Mouse (Mus musculus) MEL (cell line): ENCODE results near the gene Slc24a4. TPM values are rescaled to one million over a fixed set of nuclear protein-coding genes. Genes with fewer than 3 reads are reported as not detected.

ENCODE experiments used
- DNase-seq: peaks from one replicate; pipeline ENCODE4 v3.0.0; 2011; ENCODE audit warnings: low read depth, low spot score
- H3K27ac ChIP-seq: 2 replicates; pipeline ENCODE4 v1.5.1; 2012; ENCODE audit warnings: low read depth, mild to moderate bottlenecking, control low read depth, low read length, moderate library complexity; ENCODE audit not compliant: control insufficient read depth
- H3K27me3 ChIP-seq, 2 experiments: fragments of 150-350 bp in 1 of 2; sonication (generic) in 1 of 2; 2 replicates each; pipeline ENCODE4 v1.6.1; 2012; ENCODE audit warnings: low read length in 2 of 2, mild to moderate bottlenecking in 2 of 2, improper control_type of control experiment in 1 of 2, moderate library complexity in 1 of 2; ENCODE audit not compliant: insufficient read depth in 2 of 2, control insufficient read depth in 1 of 2
- H3K36me3 ChIP-seq, 2 experiments: 2 replicates each; pipeline ENCODE4 v1.6.1; 2012 to 2014; ENCODE audit warnings: low read length in 2 of 2, improper control_type of control experiment in 1 of 2, inconsistent platforms in 1 of 2, mild to moderate bottlenecking in 1 of 2; ENCODE audit not compliant: insufficient read depth in 2 of 2, control insufficient read depth in 1 of 2
- H3K4me1 ChIP-seq, 2 experiments: fragments of 150-350 bp in 1 of 2; sonication (generic) in 1 of 2; 2 replicates each; pipeline ENCODE4 v1.6.1; 2012; ENCODE audit warnings: low read length in 2 of 2, improper control_type of control experiment in 1 of 2, mild to moderate bottlenecking in 1 of 2; ENCODE audit not compliant: insufficient read depth in 2 of 2, control insufficient read depth in 1 of 2
- H3K4me3 ChIP-seq, 2 experiments: fragments of 150-350 bp in 1 of 2; sonication (generic) in 1 of 2; 2 replicates each; pipeline ENCODE4 v1.5.1; 2012; ENCODE audit warnings: low read depth in 2 of 2, low read length in 2 of 2, mild to moderate bottlenecking in 2 of 2, moderate library complexity in 2 of 2, control low read depth in 1 of 2, improper control_type of control experiment in 1 of 2; ENCODE audit not compliant: control insufficient read depth in 1 of 2, insufficient read depth in 1 of 2
- H3K79me2 ChIP-seq: 2 replicates; pipeline ENCODE4 v1.6.1; 2012; ENCODE audit warnings: mild to moderate bottlenecking, low read length, moderate library complexity; ENCODE audit not compliant: control insufficient read depth, poor library complexity, insufficient read depth
- H3K9ac ChIP-seq: 2 replicates; pipeline ENCODE4 v1.6.1; 2012; ENCODE audit warnings: low read depth, mild to moderate bottlenecking, control low read depth, low read length, moderate library complexity; ENCODE audit not compliant: control insufficient read depth, poor library complexity, severe bottlenecking
- H3K9me3 ChIP-seq: fragments of 150-350 bp; sonication (generic); replicated peaks from 2 replicates; pipeline ENCODE4 v1.6.1; 2012; ENCODE audit warnings: mild to moderate bottlenecking, low read length, improper control_type of control experiment, moderate library complexity; ENCODE audit not compliant: insufficient read depth
- CHD1 ChIP-seq: IDR thresholded peaks from 2 replicates; pipeline ENCODE4 v1.6.1; 2012; ENCODE audit warnings: low read depth, mild to moderate bottlenecking, inconsistent platforms, low read length, improper control_type of control experiment
- CHD2 ChIP-seq: IDR thresholded peaks from 2 replicates; pipeline ENCODE4 v1.6.1; 2011; ENCODE audit warnings: low read length, improper control_type of control experiment
- E2F4 ChIP-seq: IDR thresholded peaks from 2 replicates; pipeline ENCODE4 v1.6.1; 2011; ENCODE audit warnings: low read depth, low read length, improper control_type of control experiment, borderline replicate concordance
- ELF1 ChIP-seq: IDR thresholded peaks from 2 replicates; pipeline ENCODE4 v1.6.1; 2014; ENCODE audit warnings: low read depth, mild to moderate bottlenecking, inconsistent platforms, low read length, improper control_type of control experiment, moderate library complexity
- EP300 ChIP-seq, 2 experiments: IDR thresholded peaks; 2 replicates each; pipeline ENCODE4 v1.6.1; 2011; ENCODE audit warnings: improper control_type of control experiment in 2 of 2, low read length in 2 of 2, low read depth in 1 of 2, mild to moderate bottlenecking in 1 of 2
- ETS1 ChIP-seq: IDR thresholded peaks from 2 replicates; pipeline ENCODE4 v1.6.1; 2012; ENCODE audit warnings: low read depth, mild to moderate bottlenecking, inconsistent platforms, low read length, improper control_type of control experiment, moderate library complexity
- GABPA ChIP-seq: IDR thresholded peaks from 2 replicates; pipeline ENCODE4 v1.6.1; 2012; ENCODE audit warnings: low read depth, mild to moderate bottlenecking, inconsistent platforms, low read length, improper control_type of control experiment, moderate library complexity
- GATA1 ChIP-seq: IDR thresholded peaks from 2 replicates; pipeline ENCODE4 v1.6.1; 2011; ENCODE audit warnings: low read depth, low read length, improper control_type of control experiment
- HCFC1 ChIP-seq: IDR thresholded peaks from 2 replicates; pipeline ENCODE4 v1.6.1; 2012; ENCODE audit warnings: low read depth, mild to moderate bottlenecking, inconsistent platforms, low read length, improper control_type of control experiment, moderate library complexity
- JUND ChIP-seq: IDR thresholded peaks from 2 replicates; pipeline ENCODE4 v1.6.1; 2011; ENCODE audit warnings: low read depth, mild to moderate bottlenecking, improper control_type of control experiment, low read length
- KAT2A ChIP-seq: conservative IDR thresholded peaks from 2 replicates; pipeline ENCODE4 v1.6.1; 2012; ENCODE audit warnings: low read depth, low read length, improper control_type of control experiment, inconsistent platforms
- MAFK ChIP-seq: IDR thresholded peaks from 2 replicates; pipeline ENCODE4 v1.6.1; 2011; ENCODE audit warnings: low read depth, mild to moderate bottlenecking, low read length, improper control_type of control experiment, borderline replicate concordance
- MAX ChIP-seq: IDR thresholded peaks from 2 replicates; pipeline ENCODE4 v1.6.1; 2011; ENCODE audit warnings: low read length, improper control_type of control experiment
- MAZ ChIP-seq: IDR thresholded peaks from 2 replicates; pipeline ENCODE4 v1.6.1; 2012; ENCODE audit warnings: low read depth, mild to moderate bottlenecking, inconsistent platforms, low read length, improper control_type of control experiment
- MEF2A ChIP-seq: IDR thresholded peaks from 2 replicates; pipeline ENCODE4 v1.6.1; 2014; ENCODE audit warnings: low read depth, mild to moderate bottlenecking, inconsistent platforms, low read length, improper control_type of control experiment; ENCODE audit not compliant: poor library complexity, insufficient replicate concordance, severe bottlenecking; ENCODE audit errors: extremely low read depth
- MYB ChIP-seq: IDR thresholded peaks from 2 replicates; pipeline ENCODE4 v1.6.1; 2011; ENCODE audit warnings: mild to moderate bottlenecking, low read depth, low read length, improper control_type of control experiment
- NRF1 ChIP-seq: IDR thresholded peaks from 2 replicates; pipeline ENCODE4 v1.6.1; 2014; ENCODE audit warnings: low read depth, mild to moderate bottlenecking, inconsistent platforms, low read length, improper control_type of control experiment, moderate library complexity; ENCODE audit not compliant: poor library complexity, insufficient read depth, severe bottlenecking
- POLR2A ChIP-seq, 2 experiments: IDR thresholded peaks; 2 replicates each; pipeline ENCODE4 v1.6.1; 2011 to 2012; ENCODE audit warnings: low read length in 2 of 2, mild to moderate bottlenecking in 2 of 2, control low read depth in 1 of 2, improper control_type of control experiment in 1 of 2, low read depth in 1 of 2, moderate library complexity in 1 of 2; ENCODE audit not compliant: control insufficient read depth in 1 of 2, insufficient read depth in 1 of 2, poor library complexity in 1 of 2
- POLR2AphosphoS2 ChIP-seq: IDR thresholded peaks from 2 replicates; pipeline ENCODE4 v1.6.1; 2011; ENCODE audit warnings: low read length, improper control_type of control experiment
- SIN3A ChIP-seq: IDR thresholded peaks from 2 replicates; pipeline ENCODE4 v1.6.1; 2012; ENCODE audit warnings: low read length, improper control_type of control experiment, inconsistent platforms
- SMC3 ChIP-seq: IDR thresholded peaks from 2 replicates; pipeline ENCODE4 v1.6.1; 2011; ENCODE audit warnings: low read depth, low read length, improper control_type of control experiment
- TAL1 ChIP-seq: IDR thresholded peaks from 2 replicates; pipeline ENCODE4 v1.6.1; 2012; ENCODE audit warnings: mild to moderate bottlenecking, inconsistent platforms, low read length, moderate library complexity, mixed read lengths
- TBP ChIP-seq: IDR thresholded peaks from 2 replicates; pipeline ENCODE4 v1.8.0; 2011; ENCODE audit warnings: low read depth, low read length, improper control_type of control experiment
- TCF12 ChIP-seq: IDR thresholded peaks from 2 replicates; pipeline ENCODE4 v1.6.1; 2014; ENCODE audit warnings: low read depth, mild to moderate bottlenecking, inconsistent platforms, low read length, improper control_type of control experiment, moderate library complexity
- ZKSCAN1 ChIP-seq: IDR thresholded peaks from 2 replicates; pipeline ENCODE4 v1.6.1; 2012; ENCODE audit warnings: low read depth, mild to moderate bottlenecking, inconsistent platforms, low read length, improper control_type of control experiment, moderate library complexity
- ZNF384 ChIP-seq: IDR thresholded peaks from 2 replicates; pipeline ENCODE4 v1.6.1; 2012; ENCODE audit warnings: low read depth, mild to moderate bottlenecking, inconsistent platforms, low read length, improper control_type of control experiment
- polyA plus RNA-seq, 2 experiments: library from polyadenylated mRNA; stranded (reverse) in 1 of 2; unstranded in 1 of 2; fragments of >175 nt in 1 of 2; fragments of >200 nt in 1 of 2; gene quantifications; 2 replicates each; pipeline versions ENCODE4 v1.2.1 to v1.2.4; 2012; ENCODE audit warnings: low replicate concordance in 2 of 2, low read depth in 1 of 2; ENCODE audit not compliant: insufficient read length in 2 of 2, insufficient read depth in 1 of 2, missing spikeins in 1 of 2
- total RNA-seq: library from RNA; depleted of rRNA; stranded (reverse); fragments of 300-350 nt; gene quantifications from 2 replicates; pipeline ENCODE4 v1.2.3, GENCODE M21; 2012

Gene Slc24a4
- total and polyA plus RNA-seq, 3 experiments: not detected

DNA sequence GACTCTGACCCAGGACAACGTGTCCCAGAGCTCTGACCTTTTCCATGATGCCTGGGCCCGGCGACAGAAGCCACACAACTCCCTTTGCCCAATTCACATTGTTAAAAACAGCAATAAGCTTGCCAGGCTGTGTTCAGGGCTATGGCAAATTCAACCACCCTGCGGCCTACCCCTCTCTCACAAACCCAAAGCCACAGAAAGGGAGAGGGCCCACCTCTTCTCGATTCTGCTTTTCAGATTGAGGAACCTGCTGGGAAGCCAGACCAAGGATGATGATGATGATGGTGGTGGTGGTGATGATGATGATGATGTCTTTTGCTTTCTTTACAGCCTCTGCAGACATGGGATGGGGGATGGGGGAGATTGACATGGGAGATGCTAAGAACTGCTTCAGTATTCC lies 117.7 kb downstream of the Slc24a4 start:
- no peak overlapping the region for H3K27ac ChIP-seq
- no peak overlapping the region for H3K9ac ChIP-seq
- H3K27me3 ChIP-seq: no peaks in the 10 kb centered on the region
- no peaks in the 10 kb centered on the region for H3K9me3 ChIP-seq
- no peaks in the 10 kb centered on the region for H3K4me1 ChIP-seq
- no peaks in the 10 kb centered on the region for H3K36me3 ChIP-seq
- H3K79me2 ChIP-seq: no peaks in the 10 kb centered on the region
- H3K4me3 ChIP-seq: no peak overlapping the region
- DNase-seq: no peak
- TF ChIP-seq MAZ (no peak), POLR2A (IDR thresholded peaks at IDR 0.05; ENCODE audit: control insufficient read depth in 1 of 2, insufficient read depth in 1 of 2, low read depth in 1 of 2, low read length in 2 of 2, poor library complexity in 1 of 2) (no peak), TCF12 (no peak), E2F4 (no peak), SIN3A (no peak), TBP (no peak), ELF1 (no peak), GABPA (no peak), KAT2A (no peak), MEF2A (no peak), POLR2AphosphoS2 (no peak), MAX (no peak), HCFC1 (no peak), SMC3 (no peak), MAFK (no peak), TAL1 (no peak), EP300 (IDR thresholded peaks at IDR 0.05; ENCODE audit: low read depth in 1 of 2, low read length in 2 of 2) (no peak), ETS1 (no peak), MYB (no peak)
- TF ChIP-seq, all 39 proteins: peak for 0

DNA sequence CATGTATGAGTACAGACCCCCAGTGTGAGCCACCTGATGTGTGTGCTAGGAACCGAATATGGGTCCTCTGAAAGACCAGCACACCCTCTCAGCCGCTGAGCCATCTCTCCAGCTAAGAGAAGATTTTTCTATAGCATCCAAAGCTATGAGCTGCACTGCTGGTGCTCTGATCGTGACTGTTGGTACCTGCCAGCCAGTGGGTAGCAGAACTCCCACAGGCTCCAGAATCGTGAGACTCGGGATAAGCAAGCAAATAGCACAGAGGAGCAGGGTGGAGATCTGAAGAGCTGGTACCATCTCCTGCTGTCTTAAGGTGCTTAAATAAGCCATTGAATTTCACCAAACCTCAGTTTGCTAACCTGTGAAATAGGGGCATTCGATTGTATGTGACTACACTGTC lies 119.6 kb downstream of the Slc24a4 start:
- no peak for DNase-seq
- TF ChIP-seq HCFC1: no peak
- no peak for TF ChIP-seq KAT2A
- no peak for TF ChIP-seq POLR2AphosphoS2
- no peak for TF ChIP-seq ZNF384
- TF ChIP-seq TBP: no peak
- TF ChIP-seq GATA1: no peak
- no peak for TF ChIP-seq CHD2
- no peak for TF ChIP-seq MEF2A
- no peak for TF ChIP-seq MYB
- TF ChIP-seq ELF1: no peak
- no peak for TF ChIP-seq TAL1
- no peak for TF ChIP-seq SMC3
- no peak for TF ChIP-seq NRF1
- no peak for TF ChIP-seq JUND
- no peak for TF ChIP-seq ZKSCAN1
- TF ChIP-seq CHD1: no peak
- no peak for TF ChIP-seq SIN3A
- TF ChIP-seq EP300 (IDR thresholded peaks at IDR 0.05; ENCODE audit: low read depth in 1 of 2, low read length in 2 of 2): no peak

More for the DNA sequence above, 119.6 kb downstream of the Slc24a4 start:
- Histone ChIP-seq H3K27ac (no peak overlapping the region), H3K79me2 (no peaks in the 10 kb centered on the region), H3K4me3 (no peak overlapping the region), H3K9ac (no peak overlapping the region), H3K36me3 (no peaks in the 10 kb centered on the region), H3K27me3 (no peaks in the 10 kb centered on the region), H3K4me1 (no peaks in the 10 kb centered on the region), H3K9me3 (no peaks in the 10 kb centered on the region)
